Comparison of ENCODE assay signal across 21 mouse cellular contexts in the genomic region with DNA sequence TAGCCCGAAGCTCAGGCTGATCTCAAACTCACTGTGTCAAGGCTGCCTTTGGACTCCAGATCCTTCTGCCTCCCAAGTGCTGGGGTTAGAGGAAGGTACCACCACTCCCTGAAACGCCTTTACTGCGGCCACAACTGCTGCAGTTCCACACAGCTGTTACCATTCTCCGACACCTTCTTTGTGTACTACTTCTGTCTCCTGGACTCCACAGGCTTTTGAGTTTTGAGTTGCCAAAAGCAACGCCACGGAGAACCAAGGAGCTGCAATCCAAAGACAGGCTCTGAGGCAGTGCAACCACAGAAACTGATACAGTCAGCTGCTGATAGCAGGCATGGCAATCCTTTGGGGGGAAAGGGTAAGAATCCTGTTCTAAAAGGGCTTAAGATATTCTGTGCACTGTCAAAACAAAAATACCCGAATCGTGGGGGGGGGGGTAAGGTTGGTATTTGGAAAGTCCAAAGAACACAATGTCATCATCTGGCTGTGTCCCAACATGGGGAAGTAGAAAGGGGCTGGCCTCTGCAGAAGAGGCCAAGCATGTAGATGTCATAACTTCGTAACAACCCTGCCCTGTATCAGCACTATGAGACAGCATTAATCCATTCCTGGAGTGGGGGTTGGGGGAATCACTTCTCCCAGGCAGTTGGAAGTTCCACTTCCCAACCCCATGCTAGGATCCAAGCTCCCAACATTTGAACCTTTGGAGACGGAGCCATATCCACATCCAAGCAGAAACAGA.
DNase-seq lines count a peak whose midpoint lies in the region; ATAC-seq and TF ChIP-seq lines count a peak whose summit lies in the region.
"Had no signal": no experiment of that assay in that cellular context is flagged by ENCODE, and none has a peak within 500 bp of the region (broad histone marks: within the 10 kb centered on the region; RNA-seq: fewer than 3 reads in every experiment).

No protein-coding gene starts in this region.

- in situ Hi-C loops in CH12.LX (cut with MboI; ENCODE audit: low pct_ligation_motif_present, low pct_unique_long_range_greater_than_20kb, low sequenced_read_pairs) = no loop called here

- H3K27me3 ChIP-seq in CH12.LX (replicated peaks) = no peaks in the 10 kb centered on the region
- H3K27me3 ChIP-seq in liver, embryonic 16.5 days (ENCODE audit: control insufficient read depth, insufficient read depth, low read depth, low read length) = no peaks in the 10 kb centered on the region
- H3K27me3 ChIP-seq in kidney, embryonic 14.5 days (ENCODE audit: control insufficient read depth, insufficient read depth, low read length) = no peaks in the 10 kb centered on the region
- no peaks in the 10 kb centered on the region for H3K27me3 ChIP-seq in hindbrain, embryonic 13.5 days
- H3K27me3 ChIP-seq: embryonic facial prominence, embryonic 15.5 days; heart, embryonic 13.5 days; limb, embryonic 15.5 days had no signal

- H3K79me2 ChIP-seq in CH12.LX (replicated peaks; ENCODE audit: control insufficient read depth, extremely low read depth, insufficient read depth, poor library complexity, severe bottlenecking) = no peaks in the 10 kb centered on the region

- H3K36me3 ChIP-seq in CH12.LX (replicated peaks in 1 of 2; ENCODE audit: control insufficient read depth in 1 of 2, insufficient read depth in 1 of 2, low read length in 1 of 2) = peaks cover 0 to 6% of the 10 kb centered on the region in 2 experiments
- no peaks in the 10 kb centered on the region for H3K36me3 ChIP-seq in liver, embryonic 16.5 days (ENCODE audit: control insufficient read depth, insufficient read depth)
- H3K36me3 ChIP-seq in kidney, embryonic 14.5 days (ENCODE audit: control insufficient read depth, insufficient read depth, low read length) = no peaks in the 10 kb centered on the region
- no peaks in the 10 kb centered on the region for H3K36me3 ChIP-seq in hindbrain, embryonic 13.5 days
- H3K36me3 ChIP-seq: embryonic facial prominence, embryonic 15.5 days; forebrain, embryonic 10.5 days; heart, embryonic 13.5 days; hindbrain, embryonic 10.5 days; limb, embryonic 15.5 days; midbrain, embryonic 10.5 days had no signal

- 48% methylated on average over 10 of the region's 10 CpGs for WGBS in liver, embryonic 16.5 days (ENCODE audit: insufficient replicate concordance)
- WGBS in kidney, embryonic 14.5 days = 76% methylated on average over 10 of the region's 10 CpGs
- WGBS in hindbrain, embryonic 13.5 days = 92% methylated on average over 10 of the region's 10 CpGs

- intact Hi-C loops in left cerebral cortex, postnatal 14 days (cut with DNase I) = no loop called here

- no peaks in the 10 kb centered on the region for H3K9me3 ChIP-seq in CH12.LX (replicated peaks; ENCODE audit: low read length)
- H3K9me3 ChIP-seq in liver, embryonic 16.5 days (replicated peaks; ENCODE audit: control insufficient read depth, low read length) = no peaks in the 10 kb centered on the region
- no peaks in the 10 kb centered on the region for H3K9me3 ChIP-seq in kidney, embryonic 14.5 days (ENCODE audit: control insufficient read depth, low read length)
- no peaks in the 10 kb centered on the region for H3K9me3 ChIP-seq in hindbrain, embryonic 13.5 days
- H3K9me3 ChIP-seq: embryonic facial prominence, embryonic 15.5 days; forebrain, embryonic 10.5 days; heart, embryonic 13.5 days; hindbrain, embryonic 10.5 days; limb, embryonic 15.5 days; midbrain, embryonic 10.5 days had no signal

- H3K4me1 ChIP-seq in CH12.LX (ENCODE audit: control insufficient read depth in 1 of 2, insufficient read depth in 2 of 2) = peaks cover 7 to 33% of the 10 kb centered on the region in 2 experiments
- no peaks in the 10 kb centered on the region; the same call in 1 of the 2 replicates for H3K4me1 ChIP-seq in liver, embryonic 16.5 days (ENCODE audit: control insufficient read depth, low read depth, low read length)
- H3K4me1 ChIP-seq in kidney, embryonic 14.5 days (ENCODE audit: control insufficient read depth, insufficient read depth, low read length) = no peaks in the 10 kb centered on the region
- H3K4me1 ChIP-seq in hindbrain, embryonic 13.5 days (replicated peaks) = no peaks in the 10 kb centered on the region; the same call in 1 of the 2 replicates
- H3K4me1 ChIP-seq: embryonic facial prominence, embryonic 15.5 days; forebrain, embryonic 10.5 days; hindbrain, embryonic 10.5 days; midbrain, embryonic 10.5 days had no signal

- no peak overlapping the region for H3K27ac ChIP-seq in CH12.LX (ENCODE audit: insufficient read depth, low read depth)
- no peak overlapping the region; the same call in 1 of the 2 replicates for H3K27ac ChIP-seq in liver, embryonic 16.5 days (ENCODE audit: low read length)
- H3K27ac ChIP-seq in layer of hippocampus, adult 2 months = no peak overlapping the region
- H3K27ac ChIP-seq in kidney, embryonic 14.5 days (ENCODE audit: low read depth, low read length) = no peak overlapping the region
- H3K27ac ChIP-seq in hindbrain, embryonic 13.5 days = no peak overlapping the region
- H3K27ac ChIP-seq: embryonic facial prominence, embryonic 15.5 days; forebrain, embryonic 10.5 days; heart, embryonic 13.5 days; hindbrain, embryonic 10.5 days; limb, embryonic 15.5 days; midbrain, embryonic 10.5 days had no signal

- dilution Hi-C loops in CH12.LX (cut with MboI; ENCODE audit: extremely low pct_ligation_motif_present, extremely low pct_unique_long_range_greater_than_20kb, low sequenced_read_pairs) = no loop called here

- no peak for TF ChIP-seq EP300 in CH12.LX (IDR thresholded peaks at IDR 0.05; ENCODE audit: low read length)

- DNase-seq in 416B (ENCODE audit: low read depth) (peak; percentile 54), CH12.LX (ENCODE audit: extremely low read depth) (no peak)
- DNase-seq in lung, postnatal 25 days (ENCODE audit: low spot score) = peak; percentile 72
- no peak for DNase-seq in left cerebral cortex, postnatal 14 days (ENCODE audit: low spot score in 2 of 2)
- no peak for DNase-seq in layer of hippocampus, adult 2 months (ENCODE audit: low spot score in 2 of 2)
- DNase-seq: adrenal gland, postnatal 10 days; cerebellum, adult 2 months; embryo, embryonic 11 days; gastrocnemius, postnatal 25 days; kidney, adult 2 months; kidney, postnatal 36 days; right cerebral cortex, adult 18-20 months had no signal

- no peak for TF ChIP-seq POLR2A in CH12.LX (IDR thresholded peaks at IDR 0.05; ENCODE audit: low read depth, low read length)

- H3K9ac ChIP-seq in CH12.LX (ENCODE audit: insufficient read depth, low read depth) = no peak overlapping the region
- no peak overlapping the region for H3K9ac ChIP-seq in liver, embryonic 16.5 days (ENCODE audit: low read depth, low read length)
- no peak overlapping the region for H3K9ac ChIP-seq in kidney, embryonic 14.5 days (ENCODE audit: low read depth, low read length)
- H3K9ac ChIP-seq in hindbrain, embryonic 13.5 days = no peak overlapping the region
- H3K9ac ChIP-seq: embryonic facial prominence, embryonic 15.5 days; heart, embryonic 13.5 days; limb, embryonic 15.5 days had no signal

- 0 out of 2 replicates have a peak overlapping the region, but pooled peaks have one; percentile 8 for H3K4me2 ChIP-seq in CH12.LX (ENCODE audit: insufficient read depth, low read depth, poor library complexity, severe bottlenecking)
- H3K4me2 ChIP-seq in liver, embryonic 16.5 days (ENCODE audit: low read depth, low read length) = 0 out of 2 replicates have a peak overlapping the region, but pooled peaks have one; percentile 9
- no peak overlapping the region for H3K4me2 ChIP-seq in kidney, embryonic 14.5 days (replicated peaks; ENCODE audit: low read depth, low read length)
- H3K4me2 ChIP-seq in hindbrain, embryonic 13.5 days = no peak overlapping the region
- H3K4me2 ChIP-seq: embryonic facial prominence, embryonic 15.5 days; heart, embryonic 13.5 days; limb, embryonic 15.5 days had no signal

- peak; percentile 50; the same call in 1 of the 2 replicates for ATAC-seq in liver, embryonic 16.5 days (ENCODE audit: low read depth)
- ATAC-seq in kidney, embryonic 14.5 days (ENCODE audit: low FRiP score, low TSS enrichment) = no peak
- ATAC-seq in hindbrain, embryonic 13.5 days (ENCODE audit: low FRiP score) = no peak

- no peak for TF ChIP-seq CTCF in CH12.LX (conservative IDR thresholded peaks at IDR 0.05 in 1 of 2, IDR thresholded peaks at IDR 0.05 in 1 of 2; ENCODE audit: low read depth in 2 of 2, low read length in 2 of 2)
- TF ChIP-seq CTCF in layer of hippocampus, adult 2 months (conservative IDR thresholded peaks at IDR 0.05) = no peak

- H3K4me3 ChIP-seq in CH12.LX (replicated peaks in 1 of 3; ENCODE audit: low read depth in 2 of 3, low read length in 2 of 3, poor library complexity in 1 of 3) = no peak overlapping the region
- no peak overlapping the region for H3K4me3 ChIP-seq in liver, embryonic 16.5 days (ENCODE audit: low read depth, low read length)
- H3K4me3 ChIP-seq in layer of hippocampus, adult 2 months = no peak overlapping the region
- H3K4me3 ChIP-seq in kidney, embryonic 14.5 days (ENCODE audit: low read length) = no peak overlapping the region
- no peak overlapping the region for H3K4me3 ChIP-seq in hindbrain, embryonic 13.5 days
- H3K4me3 ChIP-seq: embryonic facial prominence, embryonic 15.5 days; forebrain, embryonic 10.5 days; heart, embryonic 13.5 days; hindbrain, embryonic 10.5 days; limb, embryonic 15.5 days; midbrain, embryonic 10.5 days had no signal

- no peak for TF ChIP-seq RAD21 in CH12.LX (IDR thresholded peaks at IDR 0.05; ENCODE audit: low read depth, low read length)

TF ChIP-seq in CH12.LX, 34 proteins besides CTCF, POLR2A, EP300 and RAD21:
- TF ChIP-seq ZMIZ1 (IDR thresholded peaks at IDR 0.05; ENCODE audit: low read depth, low read length) (no peak), IRF4 (IDR thresholded peaks at IDR 0.05; ENCODE audit: low read depth, low read length) (peak; percentile 34; the same call in 1 of the 2 replicates)

Comparison
In these comparisons a context has a peak if more than half of its experiments do, and no peak if none do; other contexts are left out.
1. DNase-seq: peak in 416B (single experiment) and lung, postnatal 25 days (single experiment); none in CH12.LX (single experiment), left cerebral cortex, postnatal 14 days (0 of 2) and layer of hippocampus, adult 2 months (0 of 2).
2. H3K4me2 ChIP-seq: peak in CH12.LX (single experiment) and liver, embryonic 16.5 days (single experiment); none in kidney, embryonic 14.5 days (single experiment) and hindbrain, embryonic 13.5 days (single experiment).